In the genomic region with DNA sequence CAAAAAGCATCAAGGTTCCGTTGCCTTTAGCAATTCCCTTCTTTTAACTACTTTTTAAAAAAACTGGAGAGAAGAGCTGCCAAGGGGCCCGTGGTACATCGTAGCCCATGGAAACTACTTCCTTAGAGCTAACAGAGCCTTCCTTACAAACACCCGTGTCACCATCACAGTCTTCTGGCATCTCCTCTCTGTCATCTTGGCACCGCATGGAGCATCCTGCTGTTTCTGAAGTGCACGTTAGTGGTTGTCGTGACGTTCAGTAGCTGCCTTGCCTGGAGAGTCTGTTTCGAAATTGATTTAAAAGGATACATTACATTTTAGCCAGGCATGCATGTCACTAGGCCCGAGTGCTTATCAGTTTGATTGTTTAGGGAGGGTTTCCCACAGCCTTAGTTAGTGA, we compare ENCODE assay signal across 21 mouse cellular contexts.
A peak's percentile ranks its signal among the peaks of the same experiment; 100 is the strongest.
DNase-seq lines count a peak whose midpoint lies in the region; ATAC-seq lines count a peak whose summit lies in the region.
"Had no signal": no experiment of that assay in that cellular context is flagged by ENCODE, and none has a peak within 500 bp of the region (broad histone marks: within the 10 kb centered on the region; RNA-seq: fewer than 3 reads in every experiment).

No protein-coding gene starts in this region.

- H3K9me3 ChIP-seq in forebrain, embryonic 15.5 days: no peaks in the 10 kb centered on the region
- no peaks in the 10 kb centered on the region for H3K9me3 ChIP-seq in forebrain, embryonic 12.5 days
- H3K9me3 ChIP-seq in heart, embryonic 10.5 days: no peaks in the 10 kb centered on the region
- H3K9me3 ChIP-seq: heart, embryonic 13.5 days; hindbrain, embryonic 12.5 days; hindbrain, embryonic 15.5 days had no signal

- H3K4me1 ChIP-seq in forebrain, embryonic 15.5 days: peaks cover 19% of the 10 kb centered on the region
- no peaks in the 10 kb centered on the region for H3K4me1 ChIP-seq in forebrain, embryonic 12.5 days
- H3K4me1 ChIP-seq in heart, embryonic 10.5 days: peaks cover 17% of the 10 kb centered on the region; the same call in 1 of the 2 replicates
- H3K4me1 ChIP-seq: hindbrain, embryonic 12.5 days had no signal

- peak; percentile 44 to 59 for DNase-seq in cerebellum, postnatal 10 days
- DNase-seq in cerebellum, postnatal 4 days (ENCODE audit: low spot score in 2 of 2): no peak
- DNase-seq in heart, embryonic 10.5 days (ENCODE audit: low spot score): peak; percentile 74
- DNase-seq in heart, postnatal 25 days (ENCODE audit: low spot score): no peak
- no peak for DNase-seq in lung, postnatal 36 days
- DNase-seq: adrenal gland, postnatal 10 days; adrenal gland, postnatal 36 days; cerebellum, adult 11-12 months; cerebellum, adult 8-10 months; cerebellum, postnatal 36 days; gastrocnemius, postnatal 25 days; heart, adult 18-20 months; heart, postnatal 14 days; kidney, adult 2 months had no signal

- WGBS in forebrain, embryonic 15.5 days: 64% methylated on average over 10 of the region's 10 CpGs
- 82% methylated on average over 10 of the region's 10 CpGs for WGBS in forebrain, embryonic 12.5 days
- 63% methylated on average over 10 of the region's 10 CpGs for WGBS in heart, embryonic 10.5 days

- peak; percentile 36 for ATAC-seq in forebrain, embryonic 15.5 days (replicated peaks)
- ATAC-seq in forebrain, embryonic 12.5 days (ENCODE audit: low FRiP score): no peak
- ATAC-seq: intestine, postnatal 0 days; Patski had no signal

- intact Hi-C loops in heart, postnatal 25 days (cut with DNase I): no loop called here

- H3K36me3 ChIP-seq in forebrain, embryonic 15.5 days: no peaks in the 10 kb centered on the region
- no peaks in the 10 kb centered on the region for H3K36me3 ChIP-seq in forebrain, embryonic 12.5 days (replicated peaks)
- H3K36me3 ChIP-seq in heart, embryonic 10.5 days: no peaks in the 10 kb centered on the region
- H3K36me3 ChIP-seq: heart, embryonic 13.5 days; hindbrain, embryonic 12.5 days; hindbrain, embryonic 15.5 days had no signal

- H3K27me3 ChIP-seq in forebrain, embryonic 15.5 days: no peaks in the 10 kb centered on the region
- no peaks in the 10 kb centered on the region for H3K27me3 ChIP-seq in forebrain, embryonic 12.5 days
- H3K27me3 ChIP-seq in heart, embryonic 10.5 days (ENCODE audit: insufficient read depth, poor library complexity, severe bottlenecking): 0 out of 2 replicates have a peak, but pooled peaks cover under 1% of the 10 kb centered on the region
- H3K27me3 ChIP-seq: hindbrain, embryonic 12.5 days; hindbrain, embryonic 15.5 days; Patski had no signal

- H3K9ac ChIP-seq in forebrain, embryonic 15.5 days (replicated peaks): no peak overlapping the region
- no peak overlapping the region for H3K9ac ChIP-seq in forebrain, embryonic 12.5 days
- H3K9ac ChIP-seq: heart, embryonic 13.5 days; hindbrain, embryonic 12.5 days; hindbrain, embryonic 15.5 days had no signal

- H3K4me3 ChIP-seq in forebrain, embryonic 15.5 days: no peak overlapping the region
- H3K4me3 ChIP-seq in forebrain, embryonic 12.5 days (replicated peaks): no peak overlapping the region
- no peak overlapping the region for H3K4me3 ChIP-seq in heart, embryonic 10.5 days
- H3K4me3 ChIP-seq: heart, embryonic 13.5 days; hindbrain, embryonic 12.5 days; hindbrain, embryonic 15.5 days had no signal

- H3K4me2 ChIP-seq in forebrain, embryonic 15.5 days (replicated peaks): no peak overlapping the region
- no peak overlapping the region for H3K4me2 ChIP-seq in forebrain, embryonic 12.5 days
- H3K4me2 ChIP-seq: heart, embryonic 13.5 days; hindbrain, embryonic 12.5 days; hindbrain, embryonic 15.5 days had no signal

- no peak overlapping the region for H3K27ac ChIP-seq in forebrain, embryonic 15.5 days (replicated peaks)
- H3K27ac ChIP-seq in forebrain, embryonic 12.5 days: no peak overlapping the region
- no peak overlapping the region for H3K27ac ChIP-seq in heart, embryonic 10.5 days
- H3K27ac ChIP-seq: heart, embryonic 13.5 days; hindbrain, embryonic 12.5 days; hindbrain, embryonic 15.5 days had no signal

Comparison
In these comparisons a context has a peak if more than half of its experiments do, and no peak if none do; other contexts are left out.
1. DNase-seq: peak in cerebellum, postnatal 10 days (2 of 2) and heart, embryonic 10.5 days (single experiment); none in cerebellum, postnatal 4 days (0 of 2), heart, postnatal 25 days (single experiment) and lung, postnatal 36 days (single experiment).